Mouse (Mus musculus) activated CD4-positive, CD25-positive, alpha-beta regulatory T cell, adult 4 months (primary cell): Measurements from ENCODE around the gene Kars. TPM values are rescaled to one million over a fixed set of nuclear protein-coding genes. Genes with fewer than 3 reads are reported as not detected.

ENCODE experiments used
- ATAC-seq: one replicate; pipeline ENCODE4 v1.8.0; 2017
- polyA plus RNA-seq, 2 experiments: library from polyadenylated mRNA; unstranded; fragments of 100-300 nt; shearing (Covaris generic); gene quantifications; one replicate each; pipeline ENCODE4 v1.2.1; 2017

Kars gene
- polyA plus RNA-seq, 2 experiments from 2014 or later, result 142 to 152 TPM

DNA sequence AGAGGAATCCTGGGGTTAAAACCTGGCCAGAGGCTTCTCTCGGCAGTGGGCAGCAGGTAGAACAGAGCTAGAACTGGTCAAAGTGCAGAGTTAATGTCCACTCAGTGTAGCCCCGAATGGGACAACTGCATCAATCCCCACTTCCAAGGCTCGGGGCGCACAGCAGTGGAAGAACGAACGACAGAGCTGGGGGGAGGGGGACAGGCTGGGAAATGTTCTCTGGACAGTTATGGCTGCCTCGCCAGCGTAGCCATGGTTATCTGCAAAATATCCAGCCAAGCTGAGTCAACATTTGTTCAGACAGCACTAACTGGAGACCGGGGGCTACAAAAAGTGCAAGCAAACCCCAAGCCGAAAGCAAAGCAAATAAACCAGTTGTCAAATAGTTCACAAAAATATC, 33.0 kb downstream of the Kars start:
- ATAC-seq, result no peak

DNA sequence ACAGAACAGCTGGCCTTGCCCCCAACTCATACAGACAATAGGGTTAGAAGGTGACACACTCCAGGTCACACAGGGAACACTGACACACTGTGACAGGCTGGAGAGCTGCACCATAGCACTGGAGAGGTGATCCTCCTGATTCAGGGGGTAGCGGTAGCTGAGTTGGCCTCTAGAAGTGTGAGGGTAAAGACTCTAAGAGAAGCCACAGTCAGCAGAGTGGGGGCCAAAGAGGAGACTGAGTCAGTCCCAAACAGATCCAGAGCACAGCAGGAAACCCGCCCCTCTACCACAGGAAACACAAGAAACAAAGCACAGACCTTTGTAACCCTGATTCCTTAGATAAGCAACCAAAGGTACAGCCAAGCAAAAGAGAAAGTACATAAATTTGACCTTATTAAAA, 34.8 kb downstream of the Kars start:
- ATAC-seq, result peak; percentile 98

DNA sequence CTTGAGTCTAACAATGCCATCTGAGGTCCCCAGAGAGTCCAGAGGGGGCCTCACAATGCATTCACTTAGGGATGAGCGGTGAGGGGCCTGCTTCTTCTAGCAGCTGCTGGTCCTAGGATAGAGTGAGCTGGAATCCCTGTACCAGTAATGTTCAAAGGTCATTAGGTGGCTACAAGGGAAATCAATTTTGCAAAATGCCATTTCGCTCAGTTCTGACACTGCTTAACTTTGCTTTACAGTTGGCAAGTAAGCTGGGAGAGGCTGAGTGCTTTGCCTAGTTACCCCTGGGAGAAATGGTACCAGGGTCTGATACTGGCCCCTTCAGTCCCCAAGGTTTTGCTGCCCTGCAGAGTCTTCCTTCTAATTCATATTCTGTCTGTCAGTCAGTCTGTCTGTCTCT, 35.4 kb downstream of the Kars start:
- no peak for ATAC-seq

DNA sequence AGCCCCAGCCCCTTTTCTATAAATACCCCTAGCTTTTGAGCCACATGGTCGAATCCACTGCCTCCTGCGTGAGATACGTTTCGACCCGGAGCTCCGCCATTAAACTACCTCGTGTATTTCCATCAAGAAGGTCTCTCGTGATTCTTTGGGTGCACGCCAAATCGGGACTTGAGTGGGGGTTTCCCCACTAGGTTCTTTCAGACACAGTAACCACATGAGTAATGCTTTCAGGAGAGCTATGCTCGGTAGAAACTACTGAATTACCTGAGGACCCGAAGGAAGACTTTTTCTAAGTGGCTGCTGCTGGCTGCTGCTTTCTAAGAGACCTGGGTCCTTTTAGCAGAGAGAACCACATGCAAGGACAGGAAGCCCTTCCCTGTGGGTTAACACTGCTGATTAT, 37.0 kb downstream of the Kars start:
- ATAC-seq, result no peak

DNA sequence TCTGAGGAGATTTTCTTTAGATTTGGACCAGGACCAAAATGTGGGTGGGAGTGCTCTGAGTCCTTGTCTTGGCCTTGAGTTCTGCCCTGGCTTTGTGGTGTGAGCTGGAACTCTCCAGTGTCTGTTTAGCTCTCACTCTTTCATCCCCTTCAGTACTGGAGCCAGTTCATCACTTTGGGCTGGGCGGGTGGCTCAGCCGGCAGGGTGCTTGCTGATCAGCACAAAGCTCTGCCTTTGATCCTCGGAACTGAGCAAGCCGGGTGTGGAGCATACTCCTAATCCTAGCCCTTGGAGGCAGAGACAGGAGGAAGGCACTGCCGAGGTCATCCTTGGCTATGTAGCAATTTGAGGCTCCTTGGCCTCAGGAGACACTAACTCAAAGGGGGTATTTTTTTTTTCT, 42.1 kb downstream of the Kars start:
- no peak for ATAC-seq

DNA sequence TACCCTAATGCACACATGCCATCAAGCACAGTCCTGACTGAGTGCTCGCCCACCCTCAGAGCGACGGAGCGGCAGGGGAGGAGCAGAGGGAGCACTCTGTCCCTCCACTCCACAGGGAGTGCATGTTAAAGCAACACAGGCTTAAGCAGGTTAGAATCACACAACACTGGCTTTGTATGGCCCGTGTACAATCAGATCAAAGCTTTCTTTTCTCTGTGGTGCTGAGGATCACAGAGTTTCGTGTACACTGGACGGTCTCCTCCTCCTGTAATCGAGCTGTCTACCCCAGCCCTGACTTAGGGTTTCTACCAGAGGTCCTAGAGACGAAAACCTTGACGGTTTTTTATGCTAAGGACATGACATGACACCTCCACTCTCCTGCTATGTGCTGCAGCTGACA, 42.6 kb downstream of the Kars start:
- no peak for ATAC-seq

DNA sequence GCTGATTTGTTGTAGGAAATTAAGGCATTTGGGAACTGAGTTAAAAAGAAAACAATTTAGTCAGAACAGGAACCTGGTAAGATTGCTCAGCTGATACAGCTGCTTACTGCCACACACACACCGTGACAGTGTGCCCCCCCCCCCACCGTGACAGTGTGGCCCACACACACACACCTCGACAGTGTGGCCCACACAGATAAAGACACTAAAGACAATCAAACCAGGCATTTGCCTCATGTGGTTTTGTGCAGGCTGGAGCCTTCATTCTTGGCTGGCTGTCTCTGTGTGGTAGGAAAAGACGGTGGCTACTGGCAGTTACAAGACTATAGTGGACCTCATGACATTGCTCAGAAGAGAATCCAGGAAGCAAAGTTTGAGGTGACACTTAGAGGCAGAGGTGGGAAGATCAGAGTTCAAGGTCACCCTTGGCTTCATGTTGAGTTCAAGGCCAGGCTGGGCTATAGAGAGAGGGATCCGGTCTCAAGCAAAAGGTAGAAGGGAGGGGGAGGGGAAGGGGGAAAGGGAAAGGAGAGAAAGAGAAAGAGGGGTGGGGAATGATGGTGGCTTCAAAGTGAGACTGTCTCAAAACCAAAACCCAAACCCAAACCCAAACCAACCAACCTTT, 43.8 kb downstream of the Kars start:
- peak; percentile 23 for ATAC-seq

DNA sequence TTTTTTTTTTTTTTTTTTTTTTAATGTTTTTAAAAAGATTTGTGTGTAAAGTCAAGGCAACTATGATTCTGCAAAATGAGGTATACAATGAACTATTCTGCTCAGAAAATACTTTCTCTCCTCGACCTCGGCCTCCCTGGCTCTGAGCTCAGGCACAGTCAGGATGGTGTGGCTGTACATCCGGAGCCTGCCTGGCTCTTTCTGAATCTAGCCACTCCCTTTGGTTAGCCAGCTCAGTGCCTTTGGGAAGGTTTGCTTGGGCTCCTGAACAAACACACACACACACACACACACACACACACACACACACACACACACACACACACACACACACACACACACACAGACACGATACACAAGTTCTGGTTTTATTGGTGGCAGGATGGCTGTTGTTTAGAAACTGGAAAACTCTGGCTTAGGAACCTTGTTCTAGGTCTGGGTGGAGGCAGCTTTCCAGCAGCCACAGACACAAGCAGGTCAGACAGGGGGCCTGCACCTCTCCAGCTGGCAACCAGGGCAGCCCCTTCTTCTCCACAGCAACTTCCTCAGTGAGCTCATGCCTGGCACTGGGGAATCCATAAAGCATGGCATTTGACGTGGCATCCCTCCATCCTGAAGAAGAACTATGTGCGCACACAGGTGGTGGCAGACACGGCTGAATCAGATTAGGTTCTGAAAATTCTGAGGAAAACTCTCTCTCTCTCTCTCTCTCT, 46.1 kb downstream of the Kars start:
- ATAC-seq, result no peak

DNA sequence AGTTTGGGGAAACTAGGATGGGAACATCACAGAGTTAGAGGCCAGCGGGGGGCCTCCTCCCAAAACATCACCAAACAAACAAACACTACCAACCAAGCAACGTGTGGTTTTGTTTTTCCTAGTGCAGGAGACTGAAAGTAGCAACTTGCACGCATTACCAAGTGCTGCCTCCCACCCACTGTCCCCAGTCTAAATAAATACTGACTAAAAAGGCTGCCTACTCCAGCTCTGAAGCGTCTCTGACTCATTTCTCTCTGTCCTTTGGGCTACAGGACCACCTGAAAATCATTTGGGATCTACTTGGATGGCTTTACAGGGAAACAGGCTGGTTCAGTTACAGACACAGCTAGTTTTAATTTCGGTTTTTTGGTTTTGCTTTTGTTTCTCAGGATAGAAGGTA, 46.8 kb downstream of the Kars start:
- ATAC-seq, result no peak

DNA sequence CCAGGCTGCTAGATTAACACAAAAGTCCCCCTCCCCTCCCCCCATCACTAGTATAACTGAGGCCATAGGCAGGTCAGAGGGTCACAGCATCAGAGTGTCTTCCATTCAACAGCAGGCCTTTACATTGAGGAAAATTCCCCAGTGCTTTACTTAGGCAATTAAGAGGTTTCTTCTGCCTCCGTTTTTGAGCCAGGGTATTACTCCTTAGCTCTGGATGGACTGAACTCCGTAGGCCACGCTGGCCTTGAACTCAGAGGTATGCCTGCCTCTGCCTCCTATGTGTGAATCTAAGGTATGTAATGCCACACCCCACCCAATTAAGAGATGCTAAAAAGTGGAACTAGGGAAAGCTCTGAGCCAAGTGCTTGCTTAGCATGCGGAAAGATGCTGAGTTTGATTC, 47.6 kb downstream of the Kars start:
- no peak for ATAC-seq

DNA sequence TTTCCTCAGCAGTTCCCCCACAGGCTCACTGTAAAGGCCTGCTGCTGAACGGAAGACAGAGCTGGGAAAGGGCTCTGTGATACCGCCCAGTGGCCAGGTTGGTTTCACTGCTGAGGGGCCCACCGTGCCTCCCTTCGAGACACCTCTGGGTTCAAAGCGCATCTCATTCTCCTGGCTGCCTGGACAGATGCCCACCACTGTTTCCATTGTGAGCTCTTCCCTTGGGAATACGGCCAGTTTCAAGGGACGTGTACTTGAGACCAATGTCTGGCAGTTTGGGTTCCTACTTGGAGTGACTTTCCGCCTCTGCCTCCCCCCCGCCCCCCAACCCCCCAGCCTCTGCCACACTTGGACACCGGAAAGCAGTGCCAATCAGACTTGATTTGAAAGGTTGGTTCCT, 48.0 kb downstream of the Kars start:
- ATAC-seq, result no peak

DNA sequence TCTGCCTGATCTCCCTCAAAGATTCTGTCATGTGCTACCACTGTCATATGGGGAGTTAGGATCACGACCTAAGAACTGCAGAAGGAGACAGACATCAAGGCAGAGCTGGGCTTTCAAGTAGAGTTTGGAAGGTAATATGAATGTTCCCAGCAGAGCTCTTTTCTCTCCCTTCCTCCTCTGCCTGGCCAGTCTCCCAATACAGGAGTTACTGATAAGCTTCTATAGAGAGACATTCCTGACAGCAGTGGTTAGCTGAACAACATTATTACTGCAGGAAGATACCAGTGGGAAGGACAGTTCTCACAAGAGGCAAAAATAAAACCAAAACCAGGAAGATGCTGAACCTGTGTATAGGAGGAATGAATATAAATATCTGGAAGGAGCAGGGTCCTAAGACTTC, 48.5 kb downstream of the Kars start:
- no peak for ATAC-seq

DNA sequence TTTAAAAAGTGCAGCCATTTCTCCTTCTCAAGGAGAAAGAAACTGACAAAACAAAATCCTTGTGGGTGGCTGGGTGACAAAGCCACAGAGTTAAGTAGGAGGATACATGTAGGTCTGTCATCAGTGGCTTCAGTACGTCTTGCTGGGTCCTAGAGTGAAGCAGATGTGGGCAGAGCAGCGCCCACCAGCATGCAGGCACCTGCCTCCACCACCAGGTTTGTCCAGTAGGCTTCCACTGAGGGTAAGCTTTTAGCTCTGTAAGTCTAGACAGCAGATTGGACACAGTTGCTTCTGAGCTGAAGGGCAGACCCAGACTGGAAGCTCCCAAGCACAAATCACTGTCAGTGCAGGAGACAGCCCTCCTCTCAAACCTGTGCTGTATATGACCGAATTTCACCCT, 49.8 kb downstream of the Kars start:
- peak; percentile 40 for ATAC-seq

DNA sequence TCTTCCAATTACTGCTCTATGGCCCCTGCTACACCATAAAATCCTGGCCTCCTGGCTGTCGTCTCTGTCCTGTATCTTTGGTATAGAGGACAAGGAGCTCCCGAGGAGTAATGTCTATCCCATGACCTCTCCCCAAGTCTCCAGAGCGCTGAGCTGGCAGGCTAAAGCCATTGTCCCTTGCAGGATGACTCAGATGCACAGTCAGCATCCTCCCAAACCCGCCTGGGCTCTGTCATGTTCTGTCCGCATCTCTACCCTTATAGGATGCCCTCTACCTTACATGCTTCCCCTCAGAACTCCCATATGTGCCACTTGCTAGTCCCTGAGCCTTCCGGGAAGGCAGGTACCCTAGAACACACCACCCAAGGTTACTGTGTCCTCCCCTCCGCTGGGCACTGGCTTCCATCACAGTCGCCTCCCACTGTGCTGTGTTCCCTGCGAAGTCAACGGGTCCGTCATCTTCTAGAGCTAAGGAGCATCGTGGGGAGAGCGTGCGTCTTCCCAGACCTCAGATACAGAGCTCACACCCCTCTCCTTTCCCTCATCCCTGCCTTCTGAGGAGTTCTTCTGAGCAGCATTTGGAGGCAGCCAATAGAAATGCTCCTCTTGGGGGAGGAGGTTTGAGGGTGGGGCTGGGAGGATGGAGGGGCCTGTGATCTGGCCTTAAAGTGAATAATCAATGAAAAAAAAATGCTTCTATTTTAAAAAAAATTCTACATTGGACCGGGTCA, 50.4 kb downstream of the Kars start:
- ATAC-seq, result no peak

DNA sequence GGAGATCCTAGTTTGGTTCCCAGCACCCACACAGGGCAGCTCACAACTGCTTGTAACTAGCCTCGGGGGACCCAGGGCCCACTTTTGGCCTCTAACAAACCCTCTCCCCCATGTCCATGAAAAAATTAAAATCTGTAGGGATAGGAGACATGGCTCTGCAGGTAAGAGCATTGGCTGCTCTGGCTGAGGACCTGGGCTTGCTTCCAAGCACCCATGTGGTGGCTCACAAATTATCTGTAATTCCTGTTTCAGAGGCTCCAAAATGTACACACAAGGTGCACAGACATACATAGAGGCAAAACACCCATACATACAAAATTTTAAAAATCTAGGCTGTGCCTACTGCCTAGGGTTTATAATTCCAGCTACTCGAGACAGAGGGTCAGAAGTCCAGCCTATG, 53.9 kb downstream of the Kars start:
- ATAC-seq, result no peak

DNA sequence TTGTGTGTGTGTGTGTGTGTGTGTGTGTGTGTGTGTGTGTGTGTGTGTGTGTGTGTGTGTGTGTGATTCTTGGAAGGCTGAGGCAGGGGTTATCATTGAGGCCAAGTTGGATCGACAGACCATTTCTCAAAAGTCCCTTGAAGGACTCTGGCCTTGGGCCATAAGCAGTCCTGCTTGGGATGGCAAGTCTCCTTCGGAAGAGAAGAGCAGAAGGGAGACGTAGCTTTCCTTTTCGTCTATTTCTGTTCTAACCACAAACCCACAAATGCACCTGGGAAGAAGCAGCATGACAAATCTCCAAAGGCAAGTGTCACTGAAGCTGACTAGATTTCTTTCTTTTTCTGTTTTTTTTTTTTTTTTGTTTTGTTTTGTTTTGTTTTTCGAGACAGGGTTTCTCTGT, 55.2 kb downstream of the Kars start:
- ATAC-seq, result no peak

DNA sequence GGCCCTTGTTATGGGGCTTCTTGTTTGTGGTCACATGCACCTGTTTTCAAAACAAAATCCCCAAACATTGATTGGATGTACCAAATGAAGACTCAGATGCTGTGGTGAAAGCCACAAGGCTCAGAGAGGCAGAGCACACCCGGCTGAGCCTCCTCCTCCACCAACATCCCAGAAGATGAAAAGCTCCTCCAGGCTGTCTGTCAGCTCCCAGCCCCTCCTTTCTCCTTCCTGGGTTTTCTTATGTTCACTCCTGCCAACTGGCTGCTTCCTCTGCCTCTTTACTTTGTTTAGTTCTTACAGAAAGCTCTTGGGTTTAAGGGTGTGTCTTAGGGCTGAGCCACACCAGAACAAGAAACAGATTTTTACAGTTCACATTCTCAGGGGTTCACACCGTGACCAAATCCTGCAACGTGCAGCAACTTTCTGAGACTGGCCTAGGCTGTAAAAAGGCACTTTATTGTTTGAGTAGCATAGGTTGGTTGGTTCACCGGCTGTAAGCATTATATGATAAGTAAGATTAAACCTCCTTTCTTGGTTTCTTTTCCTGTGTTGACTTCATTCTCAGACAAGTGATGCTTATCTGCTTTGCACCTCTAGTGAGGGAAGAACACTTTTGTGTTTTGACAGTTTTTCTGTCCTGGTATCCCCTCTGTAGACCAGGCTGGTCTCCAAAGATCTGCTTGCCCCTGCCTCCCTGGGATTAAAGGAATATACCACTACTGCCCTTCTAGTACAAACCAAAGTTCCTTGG, 56.1 kb downstream of the Kars start:
- peak; percentile 73 for ATAC-seq

DNA sequence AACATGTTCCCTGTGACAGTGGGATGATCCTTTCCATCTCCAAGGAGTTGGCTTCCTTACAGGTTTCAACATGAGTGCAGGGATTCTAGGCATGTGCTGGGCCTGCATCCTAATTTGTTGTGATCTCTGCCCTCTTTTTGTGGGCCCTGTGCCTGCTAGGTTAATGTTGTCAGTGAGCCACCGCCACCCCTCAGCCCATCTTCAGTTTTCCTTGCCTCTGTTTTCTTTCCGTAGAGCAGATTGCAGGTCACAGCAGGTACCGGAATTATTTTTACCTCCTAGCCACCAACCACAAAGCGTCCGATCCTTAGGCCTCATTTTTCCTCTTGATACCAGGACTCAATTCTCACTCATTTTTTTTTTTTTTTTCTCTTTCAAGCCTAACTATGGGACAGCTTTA, 59.2 kb downstream of the Kars start:
- ATAC-seq, result no peak

DNA sequence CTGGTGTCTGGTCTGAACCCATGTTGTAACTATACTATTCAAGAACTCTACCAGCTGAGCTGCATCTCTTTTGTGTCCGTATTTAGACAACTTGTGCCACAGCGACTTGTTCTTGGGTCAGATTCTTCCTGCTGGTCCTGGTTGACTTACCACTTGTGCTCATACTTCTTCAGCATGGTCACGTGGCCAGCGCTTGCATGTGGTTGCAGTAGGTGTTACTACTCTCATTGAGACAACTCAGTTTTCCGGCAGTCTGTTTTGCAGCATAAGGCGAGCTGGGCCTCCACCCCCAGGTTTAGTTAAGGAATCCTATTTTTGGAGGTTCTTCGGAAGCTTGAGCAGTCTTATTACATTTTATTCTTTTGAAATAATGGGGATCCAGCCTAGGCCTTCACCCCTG, 59.8 kb downstream of the Kars start:
- no peak for ATAC-seq

DNA sequence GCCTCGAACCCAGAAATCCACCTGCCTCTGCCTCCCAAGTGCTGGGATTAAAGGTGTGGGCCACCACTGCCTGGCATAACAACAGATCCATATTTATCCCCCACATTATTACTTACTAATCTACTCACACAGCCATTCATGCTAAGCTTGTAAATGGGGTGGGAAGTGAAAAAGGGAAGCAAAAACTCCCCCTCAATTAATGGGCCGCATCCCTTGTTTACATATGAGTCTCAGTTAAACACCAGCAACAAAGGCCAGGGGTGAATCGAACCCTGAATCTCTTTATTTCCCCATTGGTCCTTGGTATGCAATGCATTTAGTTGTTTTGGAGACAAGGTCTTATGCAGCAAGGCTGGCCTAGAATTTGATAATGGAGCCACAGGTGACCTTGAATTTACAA, 60.3 kb downstream of the Kars start:
- ATAC-seq, result no peak

DNA sequence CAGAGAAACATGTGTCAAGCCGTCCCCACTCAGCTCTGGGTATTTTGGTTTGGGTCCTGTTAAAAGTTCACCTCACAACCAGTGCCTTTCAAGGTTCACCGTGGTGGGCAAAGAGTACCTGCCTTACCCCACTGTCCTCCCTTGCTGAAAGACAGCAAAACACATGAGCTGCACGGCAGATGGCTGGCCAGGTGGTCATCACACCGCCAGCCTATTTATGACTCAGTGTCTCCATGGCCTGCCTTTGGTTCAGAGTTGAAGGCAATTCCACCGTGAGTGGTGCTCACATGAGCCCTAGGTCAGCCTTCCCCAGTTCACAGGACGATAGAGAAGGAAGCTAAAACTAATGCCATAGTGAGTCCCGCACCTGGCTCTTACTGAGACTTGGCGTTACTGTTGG, 63.2 kb downstream of the Kars start:
- ATAC-seq, result no peak

DNA sequence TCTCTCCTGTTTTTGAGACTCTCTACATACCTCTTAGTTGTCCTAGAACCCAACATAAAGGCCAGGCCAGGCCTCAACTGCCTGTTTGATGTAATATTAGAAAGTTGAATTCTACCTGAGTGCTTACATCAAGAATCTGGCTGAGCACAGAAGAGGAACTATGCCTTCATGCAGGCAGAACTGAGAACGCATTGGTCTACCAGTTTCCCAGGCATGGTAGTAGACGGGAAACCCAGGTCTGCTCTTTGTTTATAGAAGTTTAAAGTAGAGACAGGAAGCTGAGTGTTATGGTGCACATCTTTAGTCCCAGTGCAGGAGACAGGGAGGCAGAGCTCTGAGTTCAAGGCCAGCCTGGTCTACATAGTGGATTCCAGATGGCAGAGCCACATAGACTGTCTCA, 64.0 kb downstream of the Kars start:
- no peak for ATAC-seq

DNA sequence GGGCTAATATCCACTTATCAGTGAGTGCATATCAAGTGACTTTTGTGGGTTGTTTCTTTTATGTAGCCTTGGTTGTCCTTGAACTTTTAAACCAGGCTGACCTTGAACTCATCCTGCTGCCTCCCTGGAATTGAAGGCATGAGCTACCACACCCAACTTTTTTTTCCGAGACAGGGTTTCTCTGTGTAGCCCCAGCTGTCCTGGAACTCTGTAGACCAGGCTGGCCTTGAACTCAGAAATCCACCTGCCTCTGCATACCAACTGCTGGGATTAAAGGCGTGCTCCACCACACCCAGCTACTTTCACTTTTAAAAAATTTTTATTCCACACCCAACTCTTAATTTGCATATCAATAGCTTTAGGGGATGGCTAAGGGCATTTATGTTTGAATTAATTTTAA, 67.6 kb downstream of the Kars start:
- no peak for ATAC-seq
